Mouse (Mus musculus) C2C12 (cell line): ENCODE results near the gene Ugt1a10. TPM values are rescaled to one million over a fixed set of nuclear protein-coding genes. Genes with fewer than 3 reads are reported as not detected.

Experiments
- H3K27me3 ChIP-seq: one replicate; pipeline ENCODE4 v1.6.1; 2011; ENCODE audit not compliant: control insufficient read depth, insufficient read depth, insufficient read length
- H3K36me3 ChIP-seq: one replicate; pipeline ENCODE4 v1.6.1; 2011; ENCODE audit not compliant: control insufficient read depth, insufficient read depth
- H3K4me3 ChIP-seq: one replicate; pipeline ENCODE4 v1.5.1; 2011; ENCODE audit warnings: mild to moderate bottlenecking, control low read depth; ENCODE audit not compliant: poor library complexity, insufficient read depth, severe bottlenecking
- H3K79me2 ChIP-seq: one replicate; pipeline ENCODE4 v1.6.1; 2011; ENCODE audit not compliant: control insufficient read depth, insufficient read depth
- H3K79me3 ChIP-seq: one replicate; pipeline ENCODE4 v1.6.1; 2011; ENCODE audit warnings: low read depth, control low read depth
- H3ac ChIP-seq: one replicate; pipeline ENCODE3; 2011; ENCODE audit warnings: low read depth; ENCODE audit not compliant: control insufficient read depth, insufficient read length
- CEBPB ChIP-seq: IDR thresholded peaks from one replicate; pipeline ENCODE4 v1.6.1; 2011; ENCODE audit warnings: low read depth, mild to moderate bottlenecking, control low read depth, moderate library complexity
- CTCF ChIP-seq: IDR thresholded peaks from one replicate; pipeline ENCODE4 v1.5.1; 2011; ENCODE audit not compliant: control insufficient read depth, insufficient read depth, insufficient read length
- FOSL1 ChIP-seq: IDR thresholded peaks from one replicate; pipeline ENCODE4 v1.8.0; 2011; ENCODE audit warnings: mild to moderate bottlenecking, low read length; ENCODE audit not compliant: poor library complexity, insufficient read depth, severe bottlenecking
- MAX ChIP-seq: IDR thresholded peaks from one replicate; pipeline ENCODE4 v1.6.1; 2011; ENCODE audit warnings: mild to moderate bottlenecking, control low read depth
- MYOD1 ChIP-seq: IDR thresholded peaks from one replicate; pipeline ENCODE4 v1.6.1; 2011; ENCODE audit warnings: low read depth; ENCODE audit not compliant: control insufficient read depth, insufficient read length
- MYOG ChIP-seq: IDR thresholded peaks from one replicate; pipeline ENCODE4 v1.6.1; 2011; ENCODE audit not compliant: control insufficient read depth, insufficient read length; ENCODE audit errors: extremely low read depth
- USF1 ChIP-seq: IDR thresholded peaks from one replicate; pipeline ENCODE4 v1.6.1; 2011; ENCODE audit warnings: low read depth, mild to moderate bottlenecking, control low read depth, moderate library complexity
- polyA plus RNA-seq: library from polyadenylated mRNA; unstranded; fragments of >200 nt; fragmentation: generic; extraction: Trizol; gene quantifications from one replicate; pipeline ENCODE4 v1.2.1, GENCODE M21; 2012; ENCODE audit warnings: missing spikeins

Gene Ugt1a10
- polyA plus RNA-seq, 1 experiment = not detected

DNA sequence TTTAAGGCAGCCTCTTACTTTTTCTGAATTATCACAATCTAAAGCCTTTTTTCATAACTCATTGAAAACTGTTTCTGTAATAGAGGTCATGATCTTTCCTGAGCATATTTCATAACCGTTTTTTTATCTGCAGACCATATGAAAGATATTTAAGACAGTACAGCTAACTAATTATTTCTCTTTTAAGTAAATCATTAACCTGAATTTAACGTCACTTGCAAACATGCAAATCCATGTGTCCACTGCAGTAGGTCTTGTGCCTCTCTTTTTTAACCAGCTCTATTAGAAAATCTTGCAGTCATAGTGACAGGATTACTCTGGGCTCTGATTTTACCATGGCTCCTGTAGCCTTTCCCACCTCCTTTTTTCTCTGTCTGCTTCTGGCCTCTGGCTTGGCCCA lies 15.3 kb downstream of the Ugt1a10 start, which contains the start of gene Ugt1a9:
Ugt1a9 (plus strand) TSS at position 306 of the 400 bp plus-strand sequence.
- no peak for TF ChIP-seq USF1
- no peak for TF ChIP-seq CEBPB
- no peak for TF ChIP-seq FOSL1
- no peak for TF ChIP-seq CTCF
- no peak for TF ChIP-seq MAX
- TF ChIP-seq MYOG = no peak
- TF ChIP-seq MYOD1 = no peak
- Histone ChIP-seq H3K27me3 (no peaks in the 10 kb centered on the region), H3ac (no peak within 1 kb of the TSS), H3K79me2 (no peaks in the 10 kb centered on the region), H3K36me3 (no peaks in the 10 kb centered on the region), H3K79me3 (no peaks in the 10 kb centered on the region), H3K4me3 (no peak within 1 kb of the TSS)

DNA sequence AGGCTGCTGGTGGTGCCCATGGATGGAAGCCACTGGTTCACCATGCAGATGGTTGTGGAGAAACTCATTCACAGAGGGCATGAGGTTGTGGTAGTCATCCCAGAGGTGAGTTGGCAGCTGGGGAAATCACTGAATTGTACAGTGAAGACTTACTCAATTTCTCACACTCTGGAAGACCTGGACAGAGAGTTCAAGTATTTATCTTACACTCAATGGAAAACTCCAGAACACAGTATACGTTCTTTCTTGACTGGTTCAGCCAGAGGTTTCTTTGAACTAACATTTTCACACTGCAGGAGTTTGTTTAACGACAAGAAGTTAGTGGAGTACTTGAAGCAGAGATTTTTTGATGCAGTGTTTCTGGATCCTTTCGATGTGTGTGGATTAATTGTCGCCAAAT lies 15.7 kb downstream of the Ugt1a10 start:
- Histone ChIP-seq H3K27me3 (no peaks in the 10 kb centered on the region), H3K79me3 (no peaks in the 10 kb centered on the region), H3K4me3 (no peak overlapping the region), H3K79me2 (no peaks in the 10 kb centered on the region), H3K36me3 (no peaks in the 10 kb centered on the region), H3ac (no peak overlapping the region)
- TF ChIP-seq USF1 (no peak), MAX (no peak), CEBPB (no peak), MYOG (no peak), MYOD1 (no peak), FOSL1 (no peak), CTCF (no peak)

DNA sequence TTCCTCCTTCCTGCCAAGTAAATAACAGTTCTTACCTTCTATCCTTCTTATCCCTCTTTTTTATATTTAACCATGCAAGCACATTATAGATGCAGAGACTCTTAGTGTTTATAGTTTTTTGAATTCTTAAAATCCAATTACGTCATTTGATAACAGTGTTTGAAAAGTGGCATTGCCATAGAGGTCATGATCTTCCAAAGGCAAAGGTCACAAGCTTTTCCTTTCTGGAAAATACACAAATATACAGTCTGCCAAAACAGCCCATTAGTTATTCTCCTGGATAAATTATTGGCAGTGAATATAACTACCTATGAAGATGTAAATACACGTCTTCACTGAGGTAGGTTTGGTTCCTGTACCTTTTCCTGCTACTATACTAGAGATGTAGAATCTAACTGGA lies 19.3 kb downstream of the Ugt1a10 start:
- Histone ChIP-seq H3K4me3 (no peak overlapping the region), H3K79me2 (no peaks in the 10 kb centered on the region), H3K79me3 (no peaks in the 10 kb centered on the region), H3K27me3 (no peaks in the 10 kb centered on the region), H3ac (no peak overlapping the region), H3K36me3 (no peaks in the 10 kb centered on the region)
- TF ChIP-seq MYOD1 (no peak), MYOG (no peak)

DNA sequence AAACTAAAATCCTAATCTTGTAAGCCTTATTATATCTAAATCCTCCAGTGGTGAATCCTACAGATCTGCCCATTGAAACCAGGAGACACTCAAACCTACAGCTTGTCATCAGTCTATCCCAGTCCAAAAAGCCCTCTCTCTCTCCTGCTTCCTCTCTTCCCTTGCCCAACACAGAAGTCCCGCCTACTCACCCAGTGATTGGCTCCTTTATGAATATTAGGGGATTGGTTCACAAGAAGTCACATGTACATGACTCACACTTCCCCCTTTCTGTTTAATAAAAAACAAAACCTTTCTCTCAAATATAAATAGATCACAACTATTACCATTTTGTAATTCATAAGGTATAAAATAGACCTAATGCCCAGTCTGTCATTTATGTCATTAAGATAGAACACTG lies 21.9 kb downstream of the Ugt1a10 start:
- Histone ChIP-seq H3ac (no peak overlapping the region), H3K4me3 (no peak overlapping the region), H3K36me3 (no peaks in the 10 kb centered on the region), H3K79me3 (no peaks in the 10 kb centered on the region), H3K79me2 (no peaks in the 10 kb centered on the region), H3K27me3 (peaks cover under 1% of the 10 kb centered on the region)
- TF ChIP-seq MYOD1 (no peak), USF1 (peak; percentile 67)

DNA sequence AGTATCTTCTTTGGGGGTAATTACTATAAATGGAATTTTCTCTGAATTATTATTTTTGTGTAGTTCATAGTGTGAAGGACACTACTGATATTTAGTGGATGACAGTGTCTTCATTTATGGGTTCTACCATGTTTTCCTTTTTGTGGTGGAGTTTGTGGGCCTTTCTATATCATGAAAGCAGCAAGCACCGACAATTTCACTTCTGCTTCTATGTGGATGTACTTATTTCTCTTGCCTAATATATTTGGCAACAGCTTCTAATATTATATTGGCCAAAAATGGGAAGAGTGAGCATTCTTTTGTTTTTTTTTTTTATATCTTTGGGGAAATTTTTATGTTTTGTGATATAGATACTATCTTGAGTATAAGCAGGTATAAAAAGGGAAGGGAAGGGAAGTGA lies 26.5 kb downstream of the Ugt1a10 start:
- Histone ChIP-seq H3ac (no peak overlapping the region), H3K36me3 (no peaks in the 10 kb centered on the region), H3K79me3 (no peaks in the 10 kb centered on the region), H3K4me3 (no peak overlapping the region), H3K27me3 (peaks cover 6% of the 10 kb centered on the region), H3K79me2 (no peaks in the 10 kb centered on the region)
- TF ChIP-seq MAX (no peak), FOSL1 (no peak), MYOD1 (no peak), CEBPB (no peak), MYOG (no peak), USF1 (no peak), CTCF (no peak)

DNA sequence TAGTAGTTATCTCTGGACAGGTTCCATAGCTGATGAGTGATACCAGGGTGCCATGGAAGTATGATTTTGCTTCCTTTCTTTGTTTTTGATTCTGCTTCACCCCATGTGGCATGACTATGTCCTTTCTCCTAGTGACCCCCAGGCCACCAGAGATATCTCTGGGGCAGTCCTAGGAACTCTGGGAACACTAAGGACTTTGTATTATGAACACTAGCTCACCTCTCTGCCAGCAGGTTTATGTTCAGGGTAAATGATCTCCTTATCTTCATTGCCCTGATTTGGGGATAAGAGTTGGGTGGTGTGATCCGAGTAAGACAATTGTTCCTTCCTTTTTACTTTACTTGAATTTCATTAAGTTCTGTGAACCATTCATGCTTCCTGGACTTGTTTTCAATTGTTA lies 30.9 kb downstream of the Ugt1a10 start:
- Histone ChIP-seq H3K36me3 (no peaks in the 10 kb centered on the region), H3K79me3 (no peaks in the 10 kb centered on the region), H3K4me3 (no peak overlapping the region), H3K27me3 (peaks cover 19% of the 10 kb centered on the region), H3K79me2 (no peaks in the 10 kb centered on the region), H3ac (no peak overlapping the region)
- TF ChIP-seq FOSL1 (no peak), CEBPB (no peak), USF1 (no peak), MYOG (no peak), MYOD1 (no peak), CTCF (no peak)
